ENCODE assay signal across 26 mouse cellular contexts in genomic region chr15:27744995-27745394, GRCm38 (mm10).
DNase-seq lines count a peak whose midpoint lies in the region; ATAC-seq and TF ChIP-seq lines count a peak whose summit lies in the region.
"Had no signal": no experiment of that assay in that cellular context is flagged by ENCODE, and none has a peak within 500 bp of the region (broad histone marks: within the 10 kb centered on the region; RNA-seq: fewer than 3 reads in every experiment).

No protein-coding gene starts in this region.

- no peaks in the 10 kb centered on the region for H3K9me3 ChIP-seq in heart, embryonic 13.5 days
- H3K9me3 ChIP-seq: forebrain, embryonic 15.5 days; hindbrain, embryonic 12.5 days; intestine, embryonic 15.5 days; liver, embryonic 13.5 days; lung, embryonic 15.5 days; neural tube, embryonic 15.5 days had no signal

- TF ChIP-seq CTCF in gastrocnemius, adult 2 months (IDR thresholded peaks at IDR 0.05), result no peak
- no peak for TF ChIP-seq CTCF in layer of hippocampus, adult 2 months (conservative IDR thresholded peaks at IDR 0.05)

- intact Hi-C loops in gastrocnemius, adult 2 months (cut with DNase I), result no loop called here
- intact Hi-C loops in gastrocnemius, postnatal 36 days (cut with DNase I), result no loop called here
- intact Hi-C loops in heart, postnatal 36 days (cut with DNase I), result no loop called here

- peaks cover 95% of the 10 kb centered on the region for H3K36me3 ChIP-seq in heart, embryonic 13.5 days

- H3K4me3 ChIP-seq in gastrocnemius, adult 2 months, result no peak overlapping the region
- H3K4me3 ChIP-seq in heart, embryonic 13.5 days, result no peak overlapping the region
- no peak overlapping the region for H3K4me3 ChIP-seq in layer of hippocampus, adult 2 months
- H3K4me3 ChIP-seq: forebrain, embryonic 15.5 days; hindbrain, embryonic 12.5 days; intestine, embryonic 15.5 days; liver, embryonic 13.5 days; lung, embryonic 15.5 days; neural tube, embryonic 15.5 days had no signal

- no peaks in the 10 kb centered on the region for H3K27me3 ChIP-seq in heart, embryonic 13.5 days (replicated peaks)
- H3K27me3 ChIP-seq: forebrain, embryonic 15.5 days; hindbrain, embryonic 12.5 days; intestine, embryonic 15.5 days; liver, embryonic 13.5 days; lung, embryonic 15.5 days; neural tube, embryonic 15.5 days; Patski had no signal

- no peak overlapping the region for H3K4me2 ChIP-seq in heart, embryonic 13.5 days
- H3K4me2 ChIP-seq: forebrain, embryonic 15.5 days; hindbrain, embryonic 12.5 days; intestine, embryonic 15.5 days; liver, embryonic 13.5 days; lung, embryonic 15.5 days; neural tube, embryonic 15.5 days had no signal

- peaks cover 26% of the 10 kb centered on the region for H3K4me1 ChIP-seq in heart, embryonic 13.5 days
- H3K4me1 ChIP-seq: forebrain, embryonic 15.5 days; hindbrain, embryonic 12.5 days; intestine, embryonic 15.5 days; liver, embryonic 13.5 days; lung, embryonic 15.5 days; neural tube, embryonic 15.5 days had no signal

- ATAC-seq in heart, embryonic 13.5 days (ENCODE audit: extremely low read depth, insufficient number of reproducible peaks, low FRiP score, low TSS enrichment), result no peak
- ATAC-seq: forebrain, embryonic 15.5 days; intestine, embryonic 15.5 days; Patski had no signal

- no peak for DNase-seq in gastrocnemius, adult 2 months
- no peak for DNase-seq in gastrocnemius, postnatal 36 days
- DNase-seq in heart, postnatal 36 days, result no peak
- DNase-seq in layer of hippocampus, adult 2 months (ENCODE audit: low spot score in 2 of 2), result no peak
- no peak for DNase-seq in layer of hippocampus, postnatal 10 days (ENCODE audit: low spot score in 2 of 2)
- peak; percentile 36 for DNase-seq in yolk sac, embryonic 10.5 days (ENCODE audit: low spot score)
- DNase-seq: adrenal gland, postnatal 10 days; cerebellum, adult 8-10 months; cerebellum, postnatal 25 days; kidney, adult 2 months; kidney, postnatal 36 days; layer of hippocampus, postnatal 36 days; left cerebral cortex, postnatal 4 days; liver, embryonic 13.5 days; midbrain, embryonic 14.5 days; retina, postnatal 1 day; right cerebral cortex, postnatal 14 days; thymus, postnatal 4 days had no signal

- H3K9ac ChIP-seq in heart, embryonic 13.5 days, result no peak overlapping the region
- H3K9ac ChIP-seq: forebrain, embryonic 15.5 days; hindbrain, embryonic 12.5 days; intestine, embryonic 15.5 days; liver, embryonic 13.5 days; lung, embryonic 15.5 days; neural tube, embryonic 15.5 days had no signal

- H3K27ac ChIP-seq in gastrocnemius, adult 2 months, result 0 out of 2 replicates have a peak overlapping the region, but pooled peaks have one; percentile 31
- H3K27ac ChIP-seq in heart, embryonic 13.5 days (replicated peaks), result peak overlapping the region; percentile 79
- H3K27ac ChIP-seq in layer of hippocampus, adult 2 months, result peak overlapping the region; percentile 53
- H3K27ac ChIP-seq: forebrain, embryonic 15.5 days; hindbrain, embryonic 12.5 days; hindbrain, postnatal 0 days; intestine, embryonic 15.5 days; liver, embryonic 13.5 days; lung, embryonic 15.5 days; neural tube, embryonic 15.5 days had no signal

- 59% methylated on average over 5 of the region's 5 CpGs for WGBS in heart, embryonic 13.5 days
